Mouse (Mus musculus) heart, adult 2 months (tissue): ENCODE results near the gene Nrxn3.

Experiments
- CTCF ChIP-seq: fragments of 200-600 bp; IDR thresholded peaks from 2 replicates; pipeline ENCODE4 v1.8.1; 2022; ENCODE audit warnings: antibody characterized with exemption, mild to moderate bottlenecking, moderate library complexity
- EP300 ChIP-seq: fragments of 200-500 bp; IDR thresholded peaks from 2 replicates; pipeline ENCODE4 v1.6.1; 2011; ENCODE audit warnings: low read depth, low read length, control low read depth; ENCODE audit not compliant: insufficient read depth
- POLR2A ChIP-seq: fragments of 200-500 bp; IDR thresholded peaks from 2 replicates; pipeline ENCODE4 v1.6.1; 2011; ENCODE audit warnings: mild to moderate bottlenecking, low read depth, low read length, control low read depth; ENCODE audit not compliant: insufficient read depth

DNA sequence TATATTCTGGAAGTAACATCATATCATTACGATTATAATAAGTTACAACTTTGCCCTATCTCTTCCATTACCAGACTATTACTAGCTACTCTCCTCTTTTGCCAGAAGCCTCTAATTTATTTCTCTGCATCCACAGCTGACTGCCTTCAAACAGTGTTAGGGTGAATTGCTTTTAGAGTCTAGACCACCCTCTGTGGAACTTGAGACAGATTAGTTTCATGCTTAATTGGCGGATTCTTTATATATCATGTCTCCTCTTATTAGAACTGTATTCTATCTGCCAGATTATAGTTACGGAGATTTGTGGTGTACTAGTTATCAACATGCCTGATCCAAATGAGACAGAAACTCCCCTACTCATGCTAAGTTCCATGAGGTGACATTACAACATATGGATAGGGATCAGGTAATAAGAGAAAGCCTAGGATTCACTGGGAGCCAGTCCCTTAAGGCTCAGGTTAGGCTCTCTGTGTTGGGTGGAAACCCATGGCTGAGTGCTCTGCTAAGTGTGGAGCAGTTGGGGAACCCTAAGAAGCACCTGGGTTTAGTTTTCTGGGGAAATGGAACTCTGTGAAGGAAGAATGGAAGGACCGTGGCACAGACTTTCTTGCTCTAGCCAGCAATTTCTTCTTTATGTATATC, 1435.6 kb downstream of the Nrxn3 start:
- TF ChIP-seq EP300 (no peak), CTCF (no peak), POLR2A (no peak)
